Mouse (Mus musculus) liver, embryonic 14.5 days (tissue): ENCODE data around the gene Bag3. TPM values are rescaled to one million over a fixed set of nuclear protein-coding genes. Genes with fewer than 3 reads are reported as not detected.

ENCODE experiments used
- ATAC-seq: fragments of 200-750 bp; cut with Nextera tagmentation; 2 replicates; pipeline ENCODE4 v1.8.0; 2017; ENCODE audit warnings: moderate number of reproducible peaks, mild to moderate bottlenecking, moderate library complexity; ENCODE audit not compliant: insufficient read depth
- DNase-seq, 3 experiments: peaks; one replicate each; pipeline ENCODE4 v3.0.0-alpha.2; 2012 to 2013; ENCODE audit warnings: low read depth in 3 of 3, low spot score in 3 of 3
- H3K27ac ChIP-seq: fragments of 300-500 bp; sonication (generic); 2 replicates; pipeline ENCODE4 v1.5.1; 2014; ENCODE audit warnings: moderate library complexity, mild to moderate bottlenecking, control low read depth, inconsistent platforms
- H3K27me3 ChIP-seq: fragments of 300-500 bp; sonication (generic); 2 replicates; pipeline ENCODE4 v1.6.1; 2014; ENCODE audit warnings: mild to moderate bottlenecking, low read length, moderate library complexity; ENCODE audit not compliant: control insufficient read depth, insufficient read depth
- H3K36me3 ChIP-seq: fragments of 300-500 bp; sonication (generic); replicated peaks from 2 replicates; pipeline ENCODE4 v1.6.1; 2014; ENCODE audit warnings: low read depth; ENCODE audit not compliant: control insufficient read depth, insufficient read depth
- H3K4me1 ChIP-seq, 2 experiments: fragments of 200-500 bp in 1 of 2; fragments of 300-500 bp in 1 of 2; sonication (generic) in 1 of 2; replicated peaks; 2 replicates each; pipeline ENCODE4 v1.6.1; 2012 to 2014; ENCODE audit warnings: antibody characterized with exemption in 1 of 2, inconsistent platforms in 1 of 2, low read length in 1 of 2; ENCODE audit not compliant: control insufficient read depth in 2 of 2, insufficient read depth in 2 of 2
- H3K4me2 ChIP-seq: fragments of 300-500 bp; sonication (generic); 2 replicates; pipeline ENCODE4 v1.6.1; 2014; ENCODE audit warnings: low read depth, mild to moderate bottlenecking, control low read depth, moderate library complexity
- H3K4me3 ChIP-seq, 2 experiments: fragments of 200-500 bp in 1 of 2; fragments of 300-500 bp in 1 of 2; sonication (generic) in 1 of 2; 2 replicates each; pipeline ENCODE4 v1.5.1; 2012 to 2014; ENCODE audit warnings: low read depth in 2 of 2, low read length in 2 of 2, mild to moderate bottlenecking in 2 of 2, control low read depth in 1 of 2, inconsistent platforms in 1 of 2, moderate library complexity in 1 of 2; ENCODE audit not compliant: insufficient read depth in 1 of 2
- H3K9ac ChIP-seq: fragments of 300-500 bp; sonication (generic); replicated peaks from 2 replicates; pipeline ENCODE4 v1.6.1; 2014; ENCODE audit warnings: mild to moderate bottlenecking, control low read depth, moderate library complexity
- H3K9me3 ChIP-seq: fragments of 300-500 bp; sonication (generic); 2 replicates; pipeline ENCODE4 v1.6.1; 2016; ENCODE audit warnings: low read length, mixed read lengths; ENCODE audit not compliant: control insufficient read depth
- CTCF ChIP-seq: IDR thresholded peaks from 2 replicates; pipeline ENCODE4 v1.5.1; 2016; ENCODE audit warnings: antibody characterized with exemption, low read depth, control low read depth
- EP300 ChIP-seq: IDR thresholded peaks from 2 replicates; pipeline ENCODE4 v1.6.1; 2016; ENCODE audit warnings: antibody characterized with exemption, low read depth
- WGBS: fragments of 180-500 bp; shearing (Covaris S2); extraction: QIAGEN DNeasy Blood & Tissue Kit; methylation state at CpG from one replicate; pipeline ENCODE4 v1.1.7; 2014; ENCODE audit not compliant: insufficient replicate concordance; 5-methylcytosine and 5-hydroxymethylcytosine counted together
- polyA plus RNA-seq, 2 experiments: library from polyadenylated mRNA; depleted of rRNA in 1 of 2; stranded (reverse) in 1 of 2; unstranded in 1 of 2; fragments of >200 nt; fragmentation: Nextera tagmentation in 1 of 2; extraction: Ambion mirVana in 1 of 2; gene quantifications; 2 replicates each; pipeline versions ENCODE4 v1.2.1 to v1.2.3; 2012 to 2014

The Bag3 gene
- polyA plus RNA-seq, 2 experiments = 2.7 to 3.0 TPM

GRCm38 (mm10) chr7:128543148-128543855 is 19.9 kb downstream of the Bag3 start:
- DNase-seq (no peak), ATAC-seq (no peak)
- Histone ChIP-seq H3K36me3 (peaks cover 4% of the 10 kb centered on the region; the same call in 1 of the 2 replicates), H3K9me3 (no peaks in the 10 kb centered on the region), H3K27ac (no peak overlapping the region), H3K4me3 (no peak overlapping the region), H3K27me3 (no peaks in the 10 kb centered on the region), H3K4me1 (peaks cover 0 to 4% of the 10 kb centered on the region in 2 experiments; a peak in 2 of 4 replicates), H3K4me2 (no peak overlapping the region), H3K9ac (no peak overlapping the region)
- TF ChIP-seq EP300 (no peak), CTCF (no peak)
- 62% methylated on average over 14 of the region's 14 CpGs for WGBS

GRCm38 (mm10) chr7:128543961-128544360 is 20.5 kb downstream of the Bag3 start:
- H3K27ac ChIP-seq = no peak overlapping the region
- TF ChIP-seq CTCF (no peak), EP300 (no peak)
- no peaks in the 10 kb centered on the region for H3K27me3 ChIP-seq
- no peak overlapping the region for H3K4me2 ChIP-seq
- no peak for ATAC-seq
- H3K36me3 ChIP-seq = peaks cover 4% of the 10 kb centered on the region; the same call in 1 of the 2 replicates
- no peak for DNase-seq
- H3K9ac ChIP-seq = no peak overlapping the region
- no peaks in the 10 kb centered on the region for H3K9me3 ChIP-seq
- 72% methylated on average over 3 of the region's 3 CpGs for WGBS
- no peak overlapping the region for H3K4me3 ChIP-seq
- H3K4me1 ChIP-seq = peaks cover 0 to 4% of the 10 kb centered on the region in 2 experiments; a peak in 2 of 4 replicates

- 68% methylated on average over 7 of the region's 7 CpGs for WGBS
- peaks cover 0 to 4% of the 10 kb centered on the region in 2 experiments; a peak in 2 of 4 replicates for H3K4me1 ChIP-seq
- H3K4me3 ChIP-seq = no peak overlapping the region
- TF ChIP-seq CTCF = no peak
- no peak for TF ChIP-seq EP300
- no peaks in the 10 kb centered on the region for H3K27me3 ChIP-seq
- H3K36me3 ChIP-seq = peaks cover 4% of the 10 kb centered on the region; the same call in 1 of the 2 replicates
- no peak overlapping the region for H3K9ac ChIP-seq
- no peak overlapping the region for H3K4me2 ChIP-seq
- no peak for ATAC-seq
- no peak overlapping the region for H3K27ac ChIP-seq
- no peaks in the 10 kb centered on the region for H3K9me3 ChIP-seq
- no peak for DNase-seq
Observed at GRCm38 (mm10) chr7:128544566-128545262, 21.3 kb downstream of the Bag3 start.

- no peak for TF ChIP-seq EP300
- TF ChIP-seq CTCF = no peak
- ATAC-seq = no peak
- DNase-seq = no peak
- H3K4me3 ChIP-seq = no peak overlapping the region
- 79% methylated on average over 8 of the region's 8 CpGs for WGBS
- no peak overlapping the region for H3K27ac ChIP-seq
- peaks cover 0 to 4% of the 10 kb centered on the region in 2 experiments; a peak in 2 of 4 replicates for H3K4me1 ChIP-seq
- H3K9ac ChIP-seq = no peak overlapping the region
- no peaks in the 10 kb centered on the region for H3K27me3 ChIP-seq
- peaks cover 4% of the 10 kb centered on the region; the same call in 1 of the 2 replicates for H3K36me3 ChIP-seq
- no peaks in the 10 kb centered on the region for H3K9me3 ChIP-seq
- no peak overlapping the region for H3K4me2 ChIP-seq
Observed at GRCm38 (mm10) chr7:128546031-128546430, 22.6 kb downstream of the Bag3 start.

GRCm38 (mm10) chr7:128549137-128549536 is 25.7 kb downstream of the Bag3 start:
- H3K9me3 ChIP-seq = no peaks in the 10 kb centered on the region
- H3K4me1 ChIP-seq = no peaks in the 10 kb centered on the region; a peak in 1 of 4 replicates
- no peak for DNase-seq
- H3K4me2 ChIP-seq = no peak overlapping the region
- 57% methylated on average over 4 of the region's 4 CpGs for WGBS
- TF ChIP-seq CTCF = no peak
- no peak for TF ChIP-seq EP300
- peaks cover 4% of the 10 kb centered on the region; the same call in 1 of the 2 replicates for H3K36me3 ChIP-seq
- no peak overlapping the region for H3K4me3 ChIP-seq
- ATAC-seq = no peak
- no peak overlapping the region for H3K9ac ChIP-seq
- H3K27ac ChIP-seq = no peak overlapping the region
- no peaks in the 10 kb centered on the region for H3K27me3 ChIP-seq
